Mouse (Mus musculus): ENCODE measurements around the gene Cog2. TPM values are rescaled to one million over a fixed set of nuclear protein-coding genes. Genes with fewer than 3 reads are reported as not detected.

Gene Cog2
- polyA plus RNA-seq (2014; fragmentation: Nextera tagmentation; extraction: Ambion mirVana): 32.5 and 34.7 TPM in 2 replicates

DNA sequence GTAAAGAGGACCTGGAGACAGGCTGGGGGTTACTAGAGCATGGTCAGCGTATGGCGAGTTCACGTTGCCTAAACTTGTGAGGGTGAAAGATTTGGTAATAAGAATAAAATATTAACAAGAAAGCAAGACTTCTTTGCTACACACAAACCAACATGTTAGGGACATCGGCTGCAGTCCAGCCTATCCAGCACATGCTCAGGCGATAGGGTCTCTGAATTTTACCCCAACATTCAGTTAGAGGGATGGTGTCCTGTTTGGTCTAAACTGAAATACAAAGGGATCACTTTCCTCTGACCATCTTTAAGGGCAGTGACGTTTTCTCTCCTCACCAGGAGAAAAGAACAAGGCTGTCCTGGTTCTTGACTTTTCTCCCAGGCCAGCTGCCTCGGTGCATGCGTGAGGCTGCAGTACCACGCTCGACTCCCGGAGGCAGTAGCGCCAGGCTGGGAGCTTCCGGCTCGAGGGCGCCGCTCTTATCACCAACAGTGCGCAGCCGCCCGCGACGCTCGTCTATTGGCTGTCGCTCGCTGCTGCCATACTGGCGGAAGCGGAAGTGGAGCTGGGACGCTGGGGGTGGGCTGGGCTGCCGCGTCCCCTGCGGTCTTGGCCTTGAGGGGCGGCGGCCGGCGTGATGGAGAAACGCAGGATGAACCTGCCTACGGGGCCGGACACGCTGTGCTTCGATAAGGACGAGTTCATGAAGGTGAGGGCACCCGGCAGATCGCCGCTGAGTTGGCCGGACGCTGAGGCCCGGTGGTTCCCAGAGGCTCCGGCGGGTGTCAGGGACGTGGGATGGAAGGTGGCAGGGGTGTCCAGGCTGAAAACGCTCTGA lies at the start of gene Cog2:
Gene Cog2 (plus strand): TSS at position 519 of the 832 bp plus-strand sequence.
- Histone ChIP-seq H3K4me3 (replicated peaks; ENCODE audit: low read length) (peak within 1 kb of the TSS; percentile 98), H3K9me3 (ENCODE audit: control insufficient read depth, low read length) (no peaks in the 10 kb centered on the region), H3K4me2 (replicated peaks) (peak within 1 kb of the TSS; percentile 89), H3K27me3 (ENCODE audit: control insufficient read depth, insufficient read depth, low read length) (peaks cover 9% of the 10 kb centered on the region; the same call in 1 of the 2 replicates), H3K27ac (peak within 1 kb of the TSS; percentile 16; the same call in 1 of the 2 replicates), H3K4me1 (replicated peaks; ENCODE audit: control insufficient read depth, insufficient read depth, low read length) (peaks cover 13% of the 10 kb centered on the region), H3K9ac (peak within 1 kb of the TSS; percentile 84), H3K36me3 (replicated peaks; ENCODE audit: control insufficient read depth, insufficient read depth) (peaks cover 5% of the 10 kb centered on the region)
- 10% methylated on average over 50 of the region's 50 CpGs for WGBS
- DNase-seq (ENCODE audit: low spot score): peak; percentile 94
- peak; percentile 99 for ATAC-seq (ENCODE audit: low FRiP score)

- no peak overlapping the region for H3K4me2 ChIP-seq (replicated peaks)
Measured at GRCm38 (mm10) chr8:124475690-124476089, 44.9 kb upstream of the Cog2 start.

GRCm38 (mm10) chr8:124476701-124477100 lies 43.9 kb upstream of the Cog2 start:
- H3K27ac ChIP-seq: no peak overlapping the region
- 24% methylated on average over 9 of the region's 9 CpGs for WGBS

More at GRCm38 (mm10) chr8:124475690-124476089, 44.9 kb upstream of the Cog2 start:
- Histone ChIP-seq H3K27me3 (ENCODE audit: control insufficient read depth, insufficient read depth, low read length) (no peaks in the 10 kb centered on the region), H3K9ac (no peak overlapping the region), H3K9me3 (ENCODE audit: control insufficient read depth, low read length) (no peaks in the 10 kb centered on the region), H3K4me3 (replicated peaks; ENCODE audit: low read length) (no peak overlapping the region), H3K27ac (no peak overlapping the region), H3K36me3 (replicated peaks; ENCODE audit: control insufficient read depth, insufficient read depth) (no peaks in the 10 kb centered on the region), H3K4me1 (replicated peaks; ENCODE audit: control insufficient read depth, insufficient read depth, low read length) (no peaks in the 10 kb centered on the region)
- 82% methylated on average over 5 of the region's 5 CpGs for WGBS
- no peak for DNase-seq (ENCODE audit: low spot score)
- no peak for ATAC-seq (ENCODE audit: low FRiP score)

DNA sequence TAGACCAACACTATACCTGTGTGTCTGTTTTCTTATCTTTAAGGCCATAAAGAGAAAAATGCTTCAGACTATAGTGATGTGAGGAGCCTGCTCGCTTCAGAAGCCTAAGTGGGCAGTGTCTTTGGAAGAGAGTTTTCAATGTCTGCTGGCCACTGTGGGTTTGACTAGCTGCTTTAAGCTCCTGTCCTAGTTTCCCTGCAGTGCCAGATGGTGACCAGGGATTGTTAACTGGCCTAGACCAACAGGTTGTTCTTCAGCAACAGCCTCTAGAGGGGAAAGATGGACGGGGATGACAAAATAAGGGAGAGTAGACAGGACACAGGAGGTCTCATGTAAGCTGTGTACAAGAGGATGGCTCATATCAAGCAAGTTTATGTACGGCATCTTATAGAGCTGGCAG lies 41.3 kb upstream of the Cog2 start:
- Histone ChIP-seq H3K27me3 (ENCODE audit: control insufficient read depth, insufficient read depth, low read length) (no peaks in the 10 kb centered on the region), H3K27ac (no peak overlapping the region), H3K4me3 (replicated peaks; ENCODE audit: low read length) (no peak overlapping the region), H3K4me2 (replicated peaks) (no peak overlapping the region), H3K9me3 (ENCODE audit: control insufficient read depth, low read length) (no peaks in the 10 kb centered on the region), H3K9ac (no peak overlapping the region), H3K36me3 (replicated peaks; ENCODE audit: control insufficient read depth, insufficient read depth) (no peaks in the 10 kb centered on the region), H3K4me1 (replicated peaks; ENCODE audit: control insufficient read depth, insufficient read depth, low read length) (no peaks in the 10 kb centered on the region)
- 81% methylated on average over 3 of the region's 3 CpGs for WGBS
- DNase-seq (ENCODE audit: low spot score) (no peak), ATAC-seq (ENCODE audit: low FRiP score) (no peak)

More at GRCm38 (mm10) chr8:124476701-124477100, 43.9 kb upstream of the Cog2 start:
- Histone ChIP-seq H3K9me3 (ENCODE audit: control insufficient read depth, low read length) (no peaks in the 10 kb centered on the region), H3K4me2 (replicated peaks) (no peak overlapping the region), H3K4me1 (replicated peaks; ENCODE audit: control insufficient read depth, insufficient read depth, low read length) (no peaks in the 10 kb centered on the region), H3K9ac (no peak overlapping the region), H3K27me3 (ENCODE audit: control insufficient read depth, insufficient read depth, low read length) (no peaks in the 10 kb centered on the region), H3K4me3 (replicated peaks; ENCODE audit: low read length) (no peak overlapping the region), H3K36me3 (replicated peaks; ENCODE audit: control insufficient read depth, insufficient read depth) (no peaks in the 10 kb centered on the region)
- ATAC-seq (ENCODE audit: low FRiP score) (no peak), DNase-seq (ENCODE audit: low spot score) (no peak)

GRCm38 (mm10) chr8:124480321-124480720 lies 40.2 kb upstream of the Cog2 start:
- Histone ChIP-seq H3K9me3 (ENCODE audit: control insufficient read depth, low read length) (no peaks in the 10 kb centered on the region), H3K9ac (no peak overlapping the region), H3K4me1 (replicated peaks; ENCODE audit: control insufficient read depth, insufficient read depth, low read length) (no peaks in the 10 kb centered on the region), H3K36me3 (replicated peaks; ENCODE audit: control insufficient read depth, insufficient read depth) (no peaks in the 10 kb centered on the region), H3K4me2 (replicated peaks) (no peak overlapping the region), H3K27me3 (ENCODE audit: control insufficient read depth, insufficient read depth, low read length) (no peaks in the 10 kb centered on the region), H3K4me3 (replicated peaks; ENCODE audit: low read length) (no peak overlapping the region), H3K27ac (no peak overlapping the region)
- WGBS: 89% methylated on average over 8 of the region's 8 CpGs
- no peak for DNase-seq (ENCODE audit: low spot score)
- ATAC-seq (ENCODE audit: low FRiP score): no peak

DNA sequence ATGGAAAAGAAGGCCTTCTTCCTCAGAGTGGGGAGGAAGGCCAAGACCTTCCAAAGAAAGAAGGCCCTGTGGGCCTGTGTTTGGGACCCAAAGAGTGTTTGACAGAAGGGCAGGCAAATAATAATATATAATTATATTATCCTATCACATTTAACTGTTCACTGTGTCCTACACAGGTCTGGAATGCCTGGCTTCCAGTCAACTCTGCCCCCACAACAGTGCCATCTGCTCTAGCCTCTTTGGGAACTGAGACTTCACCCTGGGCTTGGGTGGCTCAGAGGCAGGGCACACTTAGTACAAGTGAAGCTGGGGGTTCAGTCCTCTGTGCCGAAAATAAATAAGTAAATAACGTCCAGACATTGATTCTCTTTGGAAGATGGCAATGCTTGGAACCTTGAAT lies 37.8 kb upstream of the Cog2 start:
- H3K27ac ChIP-seq: no peak overlapping the region
- no peaks in the 10 kb centered on the region for H3K4me1 ChIP-seq (replicated peaks; ENCODE audit: control insufficient read depth, insufficient read depth, low read length)
- no peaks in the 10 kb centered on the region for H3K9me3 ChIP-seq (ENCODE audit: control insufficient read depth, low read length)
- no peak overlapping the region for H3K4me2 ChIP-seq (replicated peaks)
- H3K27me3 ChIP-seq (ENCODE audit: control insufficient read depth, insufficient read depth, low read length): no peaks in the 10 kb centered on the region
- DNase-seq (ENCODE audit: low spot score) (no peak), ATAC-seq (ENCODE audit: low FRiP score) (no peak)
- no peaks in the 10 kb centered on the region for H3K36me3 ChIP-seq (replicated peaks; ENCODE audit: control insufficient read depth, insufficient read depth)
- H3K9ac ChIP-seq: no peak overlapping the region
- no peak overlapping the region for H3K4me3 ChIP-seq (replicated peaks; ENCODE audit: low read length)
- WGBS: 97% methylated on average over 2 of the region's 2 CpGs

DNA sequence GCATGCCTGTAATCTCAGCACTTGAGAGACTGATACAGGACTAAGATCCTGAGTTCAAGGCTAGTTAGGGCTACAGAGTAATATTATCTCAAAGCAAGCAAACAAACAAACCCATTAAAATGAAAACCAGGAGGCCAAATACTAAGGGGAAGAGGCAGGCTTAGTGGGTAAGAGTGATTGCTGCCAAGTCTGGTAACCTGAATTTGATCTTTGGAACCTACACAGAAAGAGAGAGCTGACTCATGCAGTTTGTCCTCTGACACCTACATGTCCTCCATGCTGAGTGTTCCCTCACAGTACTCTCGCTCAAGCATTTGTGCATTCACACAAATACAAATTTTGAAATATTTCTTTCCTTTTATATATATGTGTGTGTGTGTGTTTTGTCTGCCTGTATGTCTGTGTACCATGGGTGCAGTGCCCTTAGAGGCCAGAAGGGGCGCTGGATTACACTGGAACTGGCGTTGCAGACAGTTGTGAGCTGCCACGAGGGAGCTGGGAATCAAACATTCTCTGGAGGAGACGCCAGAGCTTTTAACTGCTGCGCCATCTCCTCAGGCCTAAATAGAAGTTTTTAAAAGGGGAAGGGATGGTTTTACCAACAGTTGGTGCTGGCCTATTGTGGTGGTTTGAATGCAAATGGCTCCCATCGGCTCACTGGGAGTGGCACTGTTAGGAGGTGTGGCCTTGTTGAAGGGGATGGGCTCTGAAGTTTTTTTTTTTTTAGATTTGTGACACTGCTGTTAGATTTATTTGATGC lies 37.0 kb upstream of the Cog2 start:
- DNase-seq (ENCODE audit: low spot score) (no peak), ATAC-seq (ENCODE audit: low FRiP score) (no peak)
- no peaks in the 10 kb centered on the region for H3K36me3 ChIP-seq (replicated peaks; ENCODE audit: control insufficient read depth, insufficient read depth)

GRCm38 (mm10) chr8:124489311-124489710 lies 31.3 kb upstream of the Cog2 start:
- H3K4me1 ChIP-seq (replicated peaks; ENCODE audit: control insufficient read depth, insufficient read depth, low read length): no peaks in the 10 kb centered on the region
- no peaks in the 10 kb centered on the region for H3K9me3 ChIP-seq (ENCODE audit: control insufficient read depth, low read length)
- H3K27me3 ChIP-seq (ENCODE audit: control insufficient read depth, insufficient read depth, low read length): no peaks in the 10 kb centered on the region
- no peak overlapping the region for H3K9ac ChIP-seq
- DNase-seq (ENCODE audit: low spot score): no peak
- no peak overlapping the region for H3K4me2 ChIP-seq (replicated peaks)
- H3K4me3 ChIP-seq (replicated peaks; ENCODE audit: low read length): no peak overlapping the region
- no peak for ATAC-seq (ENCODE audit: low FRiP score)
- H3K27ac ChIP-seq: no peak overlapping the region
- H3K36me3 ChIP-seq (replicated peaks; ENCODE audit: control insufficient read depth, insufficient read depth): no peaks in the 10 kb centered on the region
- 89% methylated on average over 6 of the region's 6 CpGs for WGBS

More for the DNA sequence above, 37.0 kb upstream of the Cog2 start:
- Histone ChIP-seq H3K9me3 (ENCODE audit: control insufficient read depth, low read length) (no peaks in the 10 kb centered on the region), H3K4me3 (replicated peaks; ENCODE audit: low read length) (no peak overlapping the region), H3K4me2 (replicated peaks) (no peak overlapping the region), H3K27ac (no peak overlapping the region), H3K27me3 (ENCODE audit: control insufficient read depth, insufficient read depth, low read length) (no peaks in the 10 kb centered on the region), H3K4me1 (replicated peaks; ENCODE audit: control insufficient read depth, insufficient read depth, low read length) (no peaks in the 10 kb centered on the region), H3K9ac (no peak overlapping the region)
- WGBS: 76% methylated on average over 7 of the region's 7 CpGs

DNA sequence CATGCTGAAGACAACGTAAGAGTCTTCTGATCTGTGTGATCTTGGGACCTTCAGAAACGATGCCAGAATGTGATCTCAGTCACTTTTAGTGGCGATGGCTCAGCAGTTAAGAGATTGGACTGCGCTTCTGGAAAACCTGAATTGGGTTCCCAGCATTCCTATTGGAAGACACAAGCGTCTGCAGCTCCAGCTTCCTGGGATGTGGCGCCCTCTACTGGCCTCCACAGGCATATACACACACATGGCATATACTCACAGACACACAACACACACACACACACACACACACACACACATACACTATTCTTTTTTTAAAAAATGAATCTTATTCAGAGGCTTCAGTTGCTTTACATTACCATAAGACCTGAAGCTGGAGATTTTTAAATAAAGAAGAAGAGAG lies 30.8 kb upstream of the Cog2 start:
- no peak overlapping the region for H3K4me3 ChIP-seq (replicated peaks; ENCODE audit: low read length)
- H3K9ac ChIP-seq: no peak overlapping the region
- H3K4me2 ChIP-seq (replicated peaks): no peak overlapping the region
- no peak for ATAC-seq (ENCODE audit: low FRiP score)
- H3K9me3 ChIP-seq (ENCODE audit: control insufficient read depth, low read length): no peaks in the 10 kb centered on the region
- no peak overlapping the region for H3K27ac ChIP-seq
- H3K36me3 ChIP-seq (replicated peaks; ENCODE audit: control insufficient read depth, insufficient read depth): no peaks in the 10 kb centered on the region
- no peak for DNase-seq (ENCODE audit: low spot score)
- no peaks in the 10 kb centered on the region for H3K27me3 ChIP-seq (ENCODE audit: control insufficient read depth, insufficient read depth, low read length)
- no peaks in the 10 kb centered on the region for H3K4me1 ChIP-seq (replicated peaks; ENCODE audit: control insufficient read depth, insufficient read depth, low read length)
- 84% methylated on average over 6 of the region's 6 CpGs for WGBS
